Mouse (Mus musculus) gastrocnemius, postnatal 10 days (tissue): ENCODE data around the gene Hap1. TPM values are rescaled to one million over a fixed set of nuclear protein-coding genes. Genes with fewer than 3 reads are reported as not detected.
A peak's percentile ranks its signal among the peaks of the same experiment; 100 is the strongest.
"Not testable (repeated sequence)": the region's sequence is repeated elsewhere in the genome, so short reads cannot be mapped to it uniquely, and the experiment has no call there.

Experiments used
- DNase-seq: peaks from one replicate; pipeline ENCODE4 v3.0.0; 2021; ENCODE audit warnings: mixed read lengths
- total RNA-seq, 2 experiments: library from RNA; stranded (reverse); gene quantifications; 2 replicates each; pipeline ENCODE4 v1.2.3; 2021

Hap1 gene
- total RNA-seq, 2 experiments from 2014 or later, result 0.73 to 1.3 TPM

DNA sequence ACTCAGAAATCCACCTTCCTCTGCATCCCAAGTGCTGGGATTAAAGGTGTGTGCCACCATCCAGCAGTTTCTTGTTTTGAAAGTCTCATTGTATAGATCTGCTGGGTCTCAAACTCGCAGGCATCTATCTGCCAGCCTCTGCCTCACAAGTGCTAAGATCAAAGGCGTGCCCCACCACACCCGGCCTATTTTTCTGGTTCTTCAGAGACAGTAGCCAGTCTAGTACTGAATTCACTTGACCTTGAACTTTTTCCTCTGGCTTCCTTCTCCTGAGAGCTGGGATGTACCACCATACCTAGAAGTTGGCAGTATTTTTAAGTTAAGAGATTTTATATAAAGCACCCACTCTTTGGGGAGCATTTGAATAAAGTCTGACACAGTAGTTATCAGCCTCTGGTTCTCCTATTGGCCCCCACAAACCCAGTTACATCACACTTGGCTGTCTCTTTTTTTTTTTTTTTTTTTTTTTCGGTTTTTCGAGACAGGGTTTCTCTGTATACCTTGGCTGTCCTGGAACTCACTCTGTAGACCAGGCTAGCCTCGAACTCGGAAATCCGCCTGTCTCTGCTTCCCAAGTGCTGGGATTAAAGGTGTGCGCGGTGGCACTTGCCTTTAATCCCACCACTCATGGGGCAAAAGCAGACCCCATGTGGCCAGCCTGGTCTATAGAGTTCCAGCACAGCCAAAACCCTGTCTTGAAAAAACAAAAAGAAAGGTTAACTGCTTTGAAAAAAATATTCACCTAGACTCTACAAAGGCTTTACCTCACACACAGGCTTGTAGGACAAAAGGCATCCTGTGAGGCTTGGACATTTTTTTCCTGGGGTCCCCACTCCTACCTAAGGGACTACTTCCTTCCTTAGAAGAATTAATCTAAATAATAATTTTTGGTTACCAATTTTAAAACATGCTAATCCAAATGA is 37.1 kb downstream of the Hap1 start:
- no peak for DNase-seq

DNA sequence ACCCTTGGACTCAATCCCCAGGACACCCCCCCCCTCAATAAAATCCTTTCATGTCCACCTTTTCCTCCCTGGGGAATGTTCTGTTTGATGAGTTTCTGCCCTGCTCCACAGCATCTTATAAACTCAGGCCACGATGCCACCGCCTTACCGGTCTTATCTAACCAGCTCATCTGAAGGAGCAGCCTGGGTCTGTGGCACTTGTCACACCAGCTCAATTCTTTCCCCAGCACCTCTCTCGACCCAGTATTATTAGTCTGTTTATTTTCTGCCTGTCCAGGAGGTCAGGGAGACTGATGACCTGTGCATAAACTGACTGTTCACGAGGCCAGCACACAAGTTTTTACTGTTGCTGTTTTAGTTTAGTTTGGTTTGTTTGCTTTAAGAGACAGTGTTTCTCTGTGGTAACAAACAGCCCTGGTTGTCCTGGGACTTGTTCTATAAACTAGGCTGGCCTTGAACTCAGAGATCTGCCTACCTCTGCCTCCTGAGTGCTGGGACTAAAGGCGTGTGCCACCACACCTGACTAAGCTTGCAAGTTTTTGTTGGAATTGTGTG is 38.0 kb downstream of the Hap1 start:
- DNase-seq, result no peak

DNA sequence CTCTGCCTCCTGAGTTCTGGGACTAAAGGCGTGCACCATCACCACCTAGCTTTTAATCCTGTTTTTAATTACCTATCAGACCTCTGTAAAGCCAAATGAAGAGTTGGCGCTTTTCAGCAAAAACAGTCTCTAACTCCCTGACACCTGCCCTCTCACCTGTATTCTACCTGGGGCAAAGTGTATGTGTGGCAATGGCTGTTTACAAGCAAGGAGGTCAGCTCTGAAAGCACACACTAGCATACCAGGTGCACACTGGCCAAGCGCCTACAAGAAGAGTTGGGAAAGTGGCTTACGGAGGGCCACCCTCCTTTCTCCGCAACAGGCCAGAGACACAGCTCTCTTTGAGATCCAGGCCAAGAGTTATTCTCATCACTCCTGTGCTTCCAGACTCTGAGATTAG is 40.5 kb downstream of the Hap1 start:
- DNase-seq, result no peak

DNA sequence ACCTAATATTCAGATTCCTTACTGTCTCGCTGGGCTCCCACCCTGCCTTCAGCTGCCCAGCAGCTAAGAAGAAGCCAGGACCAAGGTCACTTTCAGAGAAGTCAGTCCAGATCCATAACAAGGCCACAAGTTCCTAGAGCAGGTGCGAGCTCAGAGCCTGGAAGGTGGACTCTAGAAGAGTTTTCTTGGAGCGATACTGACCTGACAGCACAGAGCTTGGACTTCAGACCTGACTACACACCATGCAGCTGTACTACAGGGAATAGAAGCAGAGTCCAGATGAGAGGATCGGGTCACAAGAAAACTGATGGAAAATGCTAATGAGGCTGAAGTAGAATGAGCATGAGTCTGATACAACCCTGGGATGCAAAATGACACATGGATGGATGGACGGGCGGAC is 42.5 kb downstream of the Hap1 start:
- no peak for DNase-seq

DNA sequence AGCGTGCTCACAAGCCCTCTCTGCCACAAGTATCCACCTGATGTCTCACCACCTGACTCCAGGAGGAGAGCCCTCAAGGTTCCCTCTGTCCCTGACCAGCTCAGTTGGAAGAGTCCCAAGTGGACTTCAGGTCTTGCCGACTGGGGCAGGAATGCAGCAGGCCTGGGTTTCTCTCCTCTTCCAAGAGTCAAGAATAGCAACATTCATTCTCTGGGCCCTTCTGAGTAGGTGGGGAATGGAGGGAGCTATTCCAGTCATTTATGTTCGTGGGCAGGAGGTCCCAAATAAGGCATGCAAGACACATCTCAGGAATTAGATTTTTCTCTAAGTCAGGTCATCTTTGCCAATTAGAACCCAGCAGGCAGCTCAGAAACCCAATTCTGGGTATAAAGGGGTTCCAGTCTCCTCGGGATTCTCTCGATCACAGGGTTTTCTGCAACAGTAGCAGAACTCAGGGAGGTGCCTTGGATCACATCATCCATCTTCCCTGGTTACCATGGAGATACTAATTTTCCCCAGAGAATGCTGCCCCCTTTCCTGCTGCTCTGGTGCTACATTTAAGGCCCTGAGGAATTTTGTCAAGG is 43.7 kb downstream of the Hap1 start:
- DNase-seq, result no peak

DNA sequence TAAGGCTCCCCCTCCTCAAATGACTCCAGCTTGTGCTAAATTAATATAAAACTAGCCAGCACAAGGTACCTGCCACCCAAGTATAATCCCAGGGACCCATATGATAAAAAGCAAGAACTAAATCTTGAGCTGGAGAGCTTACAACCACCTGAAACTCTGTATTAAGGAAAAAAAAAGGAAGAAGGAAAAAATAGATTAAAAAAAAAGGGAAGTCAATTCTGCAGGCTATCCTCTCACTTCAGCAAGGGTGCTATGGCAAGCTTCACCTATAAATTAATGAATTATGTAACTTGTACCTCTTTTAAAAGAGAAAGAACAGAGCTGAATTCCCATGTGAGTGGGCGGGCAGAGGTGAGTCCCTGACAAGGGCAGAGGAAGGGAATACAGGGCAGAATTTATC is 44.3 kb downstream of the Hap1 start:
- DNase-seq, result no peak

DNA sequence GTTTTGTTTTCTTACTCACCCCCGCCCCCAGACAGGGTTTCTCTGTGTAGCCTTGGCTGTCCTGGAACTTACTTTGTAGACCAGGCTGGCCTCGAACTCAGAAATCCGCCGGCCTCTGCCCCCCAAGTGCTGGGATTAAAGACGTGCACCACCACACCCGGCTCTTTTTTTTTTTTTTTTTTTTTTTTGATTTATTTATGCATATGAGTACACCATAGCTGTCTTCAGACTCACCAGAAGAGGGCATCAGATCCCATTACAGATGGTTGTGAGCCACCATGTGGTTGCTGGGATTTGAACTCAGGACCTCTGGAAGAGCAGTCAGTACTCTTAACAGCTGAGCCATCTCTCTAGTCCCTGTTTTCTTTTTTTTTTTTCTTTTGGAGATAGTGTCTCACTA is 47.3 kb downstream of the Hap1 start:
- DNase-seq, result not testable (repeated sequence)

DNA sequence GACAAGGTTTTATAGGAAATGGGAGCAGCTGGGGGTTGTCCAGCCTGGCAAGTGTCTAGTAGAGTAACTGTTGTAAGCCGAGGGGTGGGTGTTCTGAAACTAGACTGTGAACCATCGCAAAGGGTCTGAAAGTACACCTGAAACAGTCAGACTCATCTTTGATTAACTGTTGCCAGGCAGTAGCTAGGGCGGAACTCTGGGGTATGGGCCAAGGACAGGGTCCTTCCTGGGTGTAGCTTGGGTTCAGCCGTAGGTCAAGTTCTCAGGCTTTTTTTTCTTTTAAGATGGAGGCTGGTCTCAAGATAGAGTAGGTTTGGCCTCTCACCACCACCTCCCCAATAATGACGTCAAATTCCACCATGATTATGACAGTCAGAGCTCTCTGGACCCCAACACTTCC is 48.0 kb downstream of the Hap1 start:
- no peak for DNase-seq

DNA sequence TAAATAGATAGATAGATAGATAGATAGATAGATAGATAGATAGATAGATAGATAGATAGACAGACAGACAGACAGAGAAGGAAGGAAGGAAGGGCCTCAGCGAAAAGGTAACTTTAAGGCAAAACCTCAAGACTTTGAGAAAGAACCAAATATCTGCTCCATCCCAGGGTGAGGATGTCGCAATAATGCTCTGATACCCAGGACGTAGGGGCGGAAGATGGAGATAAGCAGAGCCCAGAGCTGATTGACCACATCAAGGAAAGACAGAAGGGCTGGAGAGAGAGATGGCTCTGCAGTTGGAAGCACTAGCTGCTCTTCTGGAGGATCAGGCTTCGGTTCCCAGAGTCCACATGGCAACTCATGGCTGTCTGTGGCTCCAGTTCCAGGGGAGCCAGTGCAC is 54.6 kb downstream of the Hap1 start:
- no peak for DNase-seq

DNA sequence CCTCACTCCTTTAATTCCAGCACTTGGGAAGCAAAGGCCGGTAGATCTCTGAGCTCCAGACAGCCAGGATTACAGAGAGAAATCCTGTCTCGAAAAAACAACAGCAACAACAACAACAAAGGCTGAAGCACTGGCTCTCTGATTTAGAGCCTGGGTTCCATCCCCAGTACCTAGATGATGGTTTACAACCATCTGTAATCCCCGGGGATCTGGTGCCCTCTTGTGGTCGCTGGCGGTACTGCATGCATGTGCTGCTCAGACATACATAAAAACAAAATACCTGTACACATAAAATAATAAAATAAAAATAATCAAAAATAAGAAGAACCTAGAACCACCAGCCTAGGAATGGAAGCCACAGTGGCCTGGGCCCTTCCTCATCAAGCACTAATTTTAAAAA is 55.6 kb downstream of the Hap1 start:
- DNase-seq, result peak; percentile 73

DNA sequence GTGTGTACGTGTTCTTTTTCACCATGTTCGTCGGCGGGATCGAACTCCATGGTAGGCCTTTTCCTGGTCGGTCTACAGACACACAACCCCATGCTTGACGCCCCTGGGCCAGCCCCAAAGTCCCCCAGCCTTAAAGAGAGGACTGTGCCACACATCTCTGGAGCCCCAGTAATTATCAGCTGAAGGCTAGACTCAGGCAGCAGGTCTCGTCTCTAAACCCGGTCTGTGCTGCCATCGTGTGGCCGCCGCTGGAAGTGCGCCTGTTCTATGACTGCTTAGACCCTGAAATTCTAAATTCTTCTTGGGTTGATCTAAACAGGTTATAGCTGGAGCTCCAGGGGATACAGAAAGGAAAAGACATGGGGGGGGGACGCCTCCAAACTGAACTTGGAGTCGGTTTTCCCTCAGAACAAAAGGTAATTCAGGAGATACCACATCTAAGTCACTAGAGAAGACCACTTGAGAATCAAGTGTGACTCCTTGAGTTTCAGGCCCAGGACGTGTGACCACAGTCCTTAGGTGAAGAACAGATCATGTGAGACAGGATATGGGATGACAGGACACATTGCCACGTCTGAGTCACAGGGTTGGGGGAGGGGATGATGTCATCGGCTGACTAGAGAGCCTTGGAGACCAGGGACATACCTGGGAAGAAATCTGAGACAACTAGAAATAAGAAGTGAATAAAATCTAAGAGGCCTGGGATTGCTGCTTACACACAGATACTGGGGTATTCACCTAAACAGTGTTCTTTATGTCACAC is 57.5 kb downstream of the Hap1 start:
- peak; percentile 89 for DNase-seq

DNA sequence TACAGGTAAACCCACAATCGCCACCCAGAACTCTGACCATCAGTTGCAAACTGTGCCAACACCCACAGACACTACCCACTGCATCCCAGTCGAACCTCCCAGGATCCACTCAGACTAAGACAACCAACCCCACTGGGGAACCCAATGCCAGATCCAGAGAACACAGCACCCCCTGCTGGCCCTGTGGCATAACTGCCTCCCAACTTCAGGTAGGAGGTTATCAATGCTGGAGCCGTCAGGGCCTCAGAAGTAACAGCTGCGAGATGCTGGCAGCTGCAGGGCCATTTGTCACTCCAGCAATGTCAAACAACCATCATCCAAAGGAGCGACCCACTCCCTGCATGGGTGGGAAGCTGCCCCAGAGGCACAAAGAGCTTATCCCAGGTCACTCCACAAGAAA is 58.1 kb downstream of the Hap1 start:
- no peak for DNase-seq

Other genes starting within 250 kb of the Hap1 start
- gene Krt13, start 234.6 kb downstream of the Hap1 start, total RNA-seq, result not detected
- not detected for gene Krt15, start 220.2 kb downstream of the Hap1 start, total RNA-seq
- 1 to 10 TPM in 1 of 2 experiments, under 1 TPM in 1; 0.45 to 1.4 TPM for gene Krt19, start 207.5 kb downstream of the Hap1 start, total RNA-seq
- gene Krt9, start 162.9 kb downstream of the Hap1 start, total RNA-seq, result not detected
- not detected for gene Krt14, start 148.6 kb downstream of the Hap1 start, total RNA-seq
- gene Krt16, start 107.2 kb downstream of the Hap1 start, total RNA-seq, result not detected
- under 1 TPM in 1 of 2 experiments, not detected in 1; 0.14 TPM for gene Krt17, start 95.1 kb downstream of the Hap1 start, total RNA-seq
- gene Krt42, start 86.3 kb downstream of the Hap1 start, total RNA-seq, result not detected
- 100 to 1,000 TPM; 838 to 840 TPM for gene Eif1, start 36.2 kb downstream of the Hap1 start, total RNA-seq
- not detected for gene Gast, start 21.7 kb downstream of the Hap1 start, total RNA-seq
- 10 to 100 TPM; 81.4 to 90.0 TPM for gene Jup, start 41.6 kb upstream of the Hap1 start, total RNA-seq
- 10 to 100 TPM; 15.4 to 22.8 TPM for gene P3h4, start 58.7 kb upstream of the Hap1 start, total RNA-seq
- 10 to 100 TPM; 46.6 to 65.6 TPM for gene Fkbp10, start 59.6 kb upstream of the Hap1 start, total RNA-seq
- 10 to 100 TPM; 19.3 to 24.4 TPM for gene Nt5c3b, start 85.7 kb upstream of the Hap1 start, total RNA-seq
- gene Klhl10, start 85.8 kb upstream of the Hap1 start, total RNA-seq, result under 1 TPM; 0.38 to 0.63 TPM
- gene Klhl11, start 116.6 kb upstream of the Hap1 start, total RNA-seq, result 10 to 100 TPM in 1 of 2 experiments, 1 to 10 TPM in 1; 8.0 to 12.9 TPM
- 10 to 100 TPM; 26.6 to 34.6 TPM for gene Acly, start 171.9 kb upstream of the Hap1 start, total RNA-seq
- under 1 TPM; 0.14 to 0.16 TPM for gene Ttc25, start 189.5 kb upstream of the Hap1 start, total RNA-seq
- gene Cnp, start 218.8 kb upstream of the Hap1 start, total RNA-seq, result 10 to 100 TPM; 26.0 to 33.6 TPM